Mouse (Mus musculus): ENCODE results near the gene Padi2. TPM values are rescaled to one million over a fixed set of nuclear protein-coding genes. Genes with fewer than 3 reads are reported as not detected.

Gene Padi2
- total RNA-seq (2015) (53.2 and 54.0 TPM in 2 replicates), total RNA-seq (2017) (53.5 and 56.7 TPM in 2 replicates)

GRCm38 (mm10) chr4:140906076-140906826 is at the start of gene Padi2:
Gene Padi2, plus strand, starts transcription at chr4:140906344.
- ATAC-seq (ENCODE audit: poor library complexity, severe bottlenecking): peak; percentile 66

DNA sequence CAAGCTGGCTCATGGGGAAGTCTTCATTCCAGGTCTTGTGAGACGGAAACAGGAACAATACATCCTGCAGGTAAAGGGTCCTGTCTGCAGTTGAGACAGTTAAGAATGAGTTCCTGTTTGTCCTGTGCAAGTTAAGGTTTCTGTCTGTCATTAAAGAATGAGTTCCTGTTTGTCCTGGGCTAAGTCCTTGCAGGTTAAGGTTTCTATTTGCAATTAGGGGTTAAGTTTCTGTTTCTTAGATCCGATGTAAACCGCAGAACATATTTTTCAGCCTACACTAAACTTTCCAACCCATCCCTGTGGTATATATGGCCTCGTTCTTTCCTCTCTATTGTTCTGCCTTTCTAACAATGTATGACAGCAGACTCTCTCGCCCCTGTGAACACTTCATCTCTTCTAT is 49.1 kb upstream of the Padi2 start:
- ATAC-seq (ENCODE audit: poor library complexity, severe bottlenecking): peak; percentile 37

- ATAC-seq (ENCODE audit: poor library complexity, severe bottlenecking): no peak
Observed at GRCm38 (mm10) chr4:140857813-140858212, 48.3 kb upstream of the Padi2 start.

DNA sequence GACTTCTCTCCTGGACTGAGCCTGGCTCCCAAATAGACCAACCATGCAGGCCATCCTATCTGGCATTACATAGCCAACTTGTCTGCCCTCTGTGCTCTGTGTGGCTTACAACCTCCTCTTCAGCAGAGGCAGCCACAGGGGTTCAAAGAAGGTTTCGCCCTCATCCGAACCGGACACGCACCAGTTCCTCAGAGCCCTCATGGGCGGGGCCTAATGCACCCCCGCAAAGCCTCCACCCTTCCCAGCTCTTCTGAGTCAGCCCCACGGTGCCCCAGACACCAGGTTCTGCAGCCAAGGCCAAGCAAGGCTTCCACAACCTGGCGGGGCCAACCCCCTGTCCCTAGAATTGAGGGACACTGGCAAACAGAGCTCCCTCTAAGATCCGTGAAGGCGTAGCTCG is 46.9 kb upstream of the Padi2 start:
- ATAC-seq (ENCODE audit: poor library complexity, severe bottlenecking): 0 out of 2 replicates have a peak, but pooled peaks have one; percentile 38

DNA sequence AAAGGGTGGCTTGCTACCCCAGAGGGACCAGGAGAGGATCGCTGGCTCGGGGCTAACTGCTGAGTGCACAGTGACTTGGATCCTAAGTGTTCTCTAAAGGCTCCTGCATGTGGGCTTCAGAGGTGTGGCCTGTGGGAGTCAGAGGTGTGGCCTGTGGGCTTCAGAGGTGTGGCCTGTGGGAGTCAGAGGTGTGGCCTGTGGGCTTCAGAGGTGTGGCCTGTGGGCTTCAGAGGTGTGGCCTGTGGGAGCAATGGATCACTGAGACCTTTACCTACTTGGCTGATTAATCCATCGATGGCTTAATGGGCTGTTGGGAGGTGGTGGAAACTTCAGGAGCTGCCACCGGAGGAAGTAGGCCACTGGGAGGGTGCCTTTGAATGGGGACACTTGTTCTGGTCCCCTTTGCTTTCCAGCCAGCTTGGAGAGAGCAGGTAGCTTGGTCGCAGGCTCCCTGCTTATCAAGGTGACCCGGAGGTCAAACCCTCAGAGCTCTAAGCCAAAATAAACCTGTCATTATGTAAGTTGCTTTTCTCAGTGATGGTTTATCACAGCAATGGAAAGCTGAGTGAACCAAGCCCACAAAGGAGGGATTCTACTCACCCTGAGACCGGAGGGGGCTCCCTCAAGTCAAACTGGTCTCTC is 45.9 kb upstream of the Padi2 start:
- ATAC-seq (ENCODE audit: poor library complexity, severe bottlenecking): peak; percentile 66

DNA sequence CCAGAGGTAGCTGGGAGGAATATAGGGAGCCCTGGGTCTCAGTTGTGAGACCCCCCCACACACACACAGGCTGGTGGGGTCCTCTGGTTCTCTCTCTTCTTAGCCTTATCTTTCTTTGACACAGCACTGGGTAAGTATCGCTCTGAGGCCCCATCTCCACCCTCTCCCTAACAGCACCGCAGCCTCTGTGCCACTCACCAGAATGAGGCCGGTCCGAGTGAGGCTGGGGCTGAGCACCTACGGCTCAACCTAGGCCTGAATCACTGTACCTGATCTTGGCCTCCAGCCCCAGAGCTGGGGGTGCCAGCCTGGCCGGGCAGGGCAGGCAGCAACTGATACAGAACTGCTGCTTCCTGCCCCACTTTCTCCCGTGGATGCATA is 45.4 kb upstream of the Padi2 start:
- ATAC-seq (ENCODE audit: poor library complexity, severe bottlenecking): no peak

DNA sequence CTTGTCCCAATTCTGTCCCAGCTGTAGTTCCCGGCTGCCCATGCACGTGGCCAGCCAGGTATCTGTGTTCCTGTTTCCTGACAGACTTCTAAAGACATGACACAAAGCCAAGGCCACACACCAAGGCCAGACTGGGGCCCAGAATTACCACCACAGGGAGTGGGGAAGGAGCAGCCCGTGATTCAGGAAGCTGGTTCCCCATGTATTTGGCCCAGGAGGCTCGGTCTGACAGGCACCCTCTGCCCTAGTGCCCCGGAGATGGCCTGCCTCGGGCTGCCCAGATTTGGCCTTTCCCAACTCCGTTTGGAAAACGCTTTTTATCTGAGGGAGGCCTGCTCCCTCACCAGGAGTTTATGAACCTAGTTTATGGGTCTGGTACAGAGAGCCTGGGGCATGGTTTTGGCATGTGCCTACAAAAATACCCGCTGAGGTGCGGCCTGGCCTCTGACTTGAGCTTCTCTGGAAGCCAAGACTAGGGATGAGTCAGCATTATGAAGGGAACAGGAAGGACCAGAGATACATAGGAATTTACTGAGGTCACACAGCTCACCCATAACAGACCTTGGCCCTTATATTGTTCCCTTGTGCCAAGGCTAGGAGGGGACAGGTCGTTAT is 44.0 kb upstream of the Padi2 start:
- ATAC-seq (ENCODE audit: poor library complexity, severe bottlenecking): no peak

GRCm38 (mm10) chr4:140868484-140869190 is 37.5 kb upstream of the Padi2 start:
- ATAC-seq (ENCODE audit: poor library complexity, severe bottlenecking): peak; percentile 76

DNA sequence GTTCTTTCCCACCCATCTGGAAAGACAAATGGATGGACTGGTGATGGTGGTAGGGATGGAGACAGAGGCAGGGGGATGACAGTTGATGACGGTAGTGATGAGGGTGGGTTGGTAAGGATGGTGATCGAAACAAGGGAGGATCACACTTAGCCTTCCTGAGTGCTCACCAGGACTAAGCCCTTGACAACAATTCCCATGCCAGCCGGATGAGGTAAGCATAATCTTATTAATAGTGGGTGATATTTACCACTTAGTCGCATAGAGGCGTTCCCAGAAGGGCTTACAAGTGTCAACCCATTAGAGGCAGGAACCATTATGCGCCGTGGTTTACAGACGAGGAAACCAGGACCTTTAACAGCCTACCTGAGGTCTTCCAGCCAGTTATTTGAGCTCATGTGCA is 36.2 kb upstream of the Padi2 start:
- no peak for ATAC-seq (ENCODE audit: poor library complexity, severe bottlenecking)

GRCm38 (mm10) chr4:140870876-140871275 is 35.3 kb upstream of the Padi2 start:
- no peak for ATAC-seq (ENCODE audit: poor library complexity, severe bottlenecking)

GRCm38 (mm10) chr4:140871376-140871775 is 34.8 kb upstream of the Padi2 start:
- ATAC-seq (ENCODE audit: poor library complexity, severe bottlenecking): no peak

- peak; percentile 58 for ATAC-seq (ENCODE audit: poor library complexity, severe bottlenecking)
Observed at GRCm38 (mm10) chr4:140871851-140872685, 34.1 kb upstream of the Padi2 start.

DNA sequence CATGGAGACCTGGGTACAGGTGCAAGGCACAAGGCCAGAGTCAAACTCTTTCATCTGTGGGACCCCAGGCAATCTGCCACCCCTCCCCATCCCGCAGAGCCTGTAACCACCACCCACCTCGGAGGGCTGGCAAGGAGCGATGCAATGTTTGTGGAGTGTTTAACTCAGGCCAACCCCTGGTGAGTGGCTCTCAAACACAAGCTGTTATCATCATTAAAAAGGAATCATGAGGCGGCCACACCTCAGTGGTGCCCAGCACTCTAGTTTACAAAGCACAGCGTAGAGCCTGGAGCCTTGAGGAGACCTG is 33.5 kb upstream of the Padi2 start:
- no peak for ATAC-seq (ENCODE audit: poor library complexity, severe bottlenecking)

DNA sequence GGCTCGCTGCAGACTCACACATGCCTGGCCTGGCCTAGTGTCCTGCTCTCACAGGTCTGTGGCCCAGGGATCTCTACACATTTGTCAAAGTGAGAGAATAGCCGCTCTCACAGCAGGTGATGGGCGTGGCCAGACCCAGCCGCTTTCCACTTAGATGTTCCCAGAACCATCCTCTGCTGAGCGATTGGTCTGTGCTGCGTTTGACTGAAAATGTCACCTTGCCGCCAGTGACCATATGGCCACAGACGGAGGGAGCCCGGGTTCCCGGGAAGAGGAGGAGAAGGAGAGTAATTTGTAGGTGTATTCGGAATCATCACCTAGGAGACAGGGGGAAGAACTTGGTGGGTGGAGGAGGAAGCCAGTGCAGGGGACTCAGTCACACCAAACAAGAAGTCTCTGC is 33.1 kb upstream of the Padi2 start:
- no peak for ATAC-seq (ENCODE audit: poor library complexity, severe bottlenecking)

DNA sequence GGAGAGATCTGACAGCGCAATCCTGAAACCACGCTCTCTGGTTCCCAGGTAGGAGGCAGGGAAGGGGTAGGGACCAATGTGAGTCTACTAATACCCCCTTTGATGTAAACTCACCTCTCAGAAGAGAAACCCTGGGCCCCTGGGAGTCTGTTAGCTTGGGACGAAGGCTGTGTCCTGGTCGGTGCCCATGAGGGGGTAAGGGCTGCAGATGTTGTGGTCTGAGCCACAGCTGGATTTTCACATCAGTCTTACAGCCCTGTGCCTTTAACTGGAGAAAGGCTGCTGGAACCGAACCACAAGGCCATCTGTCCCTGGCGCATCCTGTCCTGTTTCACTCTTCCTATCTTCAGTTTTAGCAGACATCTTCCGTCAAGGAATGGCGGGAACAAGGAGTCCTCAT is 30.0 kb upstream of the Padi2 start:
- ATAC-seq (ENCODE audit: poor library complexity, severe bottlenecking): no peak

DNA sequence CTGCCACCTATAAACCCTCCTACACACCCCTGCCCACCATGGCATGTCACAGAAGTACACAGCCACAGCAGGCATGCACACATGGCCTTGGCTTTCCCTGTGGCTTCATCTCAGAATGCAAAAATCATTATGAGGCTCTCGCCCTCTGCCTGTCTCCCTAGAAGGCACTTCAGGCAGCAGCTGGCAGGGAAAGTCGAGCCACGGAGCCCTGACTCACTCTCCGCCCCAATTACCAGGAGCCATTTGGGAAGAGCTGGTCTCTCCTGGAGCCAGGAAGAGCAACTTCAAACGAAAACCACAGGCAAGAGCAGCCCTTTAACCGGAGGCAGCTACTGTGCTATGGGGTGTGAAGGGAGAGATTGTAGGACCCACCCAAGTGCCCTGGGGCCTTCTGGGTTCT is 29.5 kb upstream of the Padi2 start:
- no peak for ATAC-seq (ENCODE audit: poor library complexity, severe bottlenecking)

GRCm38 (mm10) chr4:140877441-140877840 is 28.7 kb upstream of the Padi2 start:
- ATAC-seq (ENCODE audit: poor library complexity, severe bottlenecking): no peak

GRCm38 (mm10) chr4:140878655-140879054 is 27.5 kb upstream of the Padi2 start:
- no peak for ATAC-seq (ENCODE audit: poor library complexity, severe bottlenecking)

GRCm38 (mm10) chr4:140879116-140879515 is 27.0 kb upstream of the Padi2 start:
- no peak for ATAC-seq (ENCODE audit: poor library complexity, severe bottlenecking)

- ATAC-seq (ENCODE audit: poor library complexity, severe bottlenecking): no peak
Observed at GRCm38 (mm10) chr4:140879739-140880138, 26.4 kb upstream of the Padi2 start.

DNA sequence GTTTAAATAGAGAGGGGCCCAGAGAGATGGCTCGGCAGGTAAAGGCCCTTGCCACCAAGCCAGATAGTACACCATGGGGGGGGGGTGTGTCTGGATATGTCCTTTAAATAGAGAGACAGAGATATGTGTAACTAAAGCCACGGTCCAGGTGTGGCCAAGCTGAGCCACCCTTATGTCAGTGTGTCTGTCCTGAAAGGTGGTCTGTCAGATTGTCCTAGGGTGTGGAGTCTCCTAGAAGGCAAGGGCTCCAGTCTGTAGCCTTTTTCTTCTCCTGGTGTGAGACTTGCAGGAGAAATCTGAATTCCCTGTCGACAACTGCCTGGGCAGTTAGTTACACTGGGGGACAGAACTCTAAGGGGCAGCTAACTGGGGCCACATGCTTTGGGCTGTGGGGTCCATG is 25.9 kb upstream of the Padi2 start:
- ATAC-seq (ENCODE audit: poor library complexity, severe bottlenecking): no peak

Measured in megakaryocyte, adult 5-6 weeks (primary cell).